Comparison of ENCODE assay signal across 40 mouse cellular contexts in genomic region chr4:120101186-120101585, GRCm38 (mm10). TPM values are rescaled to one million over a fixed set of nuclear protein-coding genes. Genes with fewer than 3 reads are reported as not detected.
"Had no signal": no experiment of that assay in that cellular context is flagged by ENCODE, and none has a peak within 500 bp of the region (broad histone marks: within the 10 kb centered on the region; RNA-seq: fewer than 3 reads in every experiment).

No protein-coding gene starts in this region.

- ATAC-seq: hindbrain, embryonic 16.5 days; inflammation-experienced regulatory T-cells, adult 6 months; intestine, embryonic 15.5 days; intestine, postnatal 0 days had no signal

- DNase-seq: gastrocnemius, postnatal 14 days; gastrocnemius, postnatal 36 days; heart, adult 11 months; heart, adult 2 months; heart, postnatal 14 days; heart, postnatal 4 days; kidney, adult 18-20 months; kidney, adult 8-10 months; kidney, postnatal 10 days; kidney, postnatal 25 days; kidney, postnatal 4 days; layer of hippocampus, adult 9-11 months; left cerebral cortex, postnatal 4 days had no signal

- H3K4me2 ChIP-seq: heart, embryonic 11.5 days; heart, embryonic 13.5 days; heart, embryonic 15.5 days; hindbrain, embryonic 12.5 days; hindbrain, embryonic 14.5 days; intestine, embryonic 15.5 days; limb, embryonic 13.5 days; limb, embryonic 15.5 days; liver, embryonic 11.5 days had no signal

- H3K36me3 ChIP-seq: heart, embryonic 15.5 days; hindbrain, embryonic 10.5 days; hindbrain, embryonic 12.5 days; intestine, embryonic 15.5 days; limb, embryonic 13.5 days; limb, embryonic 15.5 days had no signal

- H3K4me1 ChIP-seq: heart, embryonic 13.5 days; heart, embryonic 15.5 days; hindbrain, embryonic 10.5 days; hindbrain, embryonic 12.5 days; intestine, embryonic 15.5 days; limb, embryonic 13.5 days; limb, embryonic 15.5 days had no signal

- H3K9ac ChIP-seq: heart, embryonic 13.5 days; heart, embryonic 15.5 days; hindbrain, embryonic 12.5 days; hindbrain, embryonic 14.5 days; intestine, embryonic 15.5 days; limb, embryonic 13.5 days; limb, embryonic 15.5 days; liver, embryonic 14.5 days had no signal

- H3K27ac ChIP-seq: heart, adult 2 months; heart, embryonic 13.5 days; heart, embryonic 15.5 days; hindbrain, embryonic 10.5 days; hindbrain, embryonic 12.5 days; hindbrain, embryonic 14.5 days; intestine, embryonic 15.5 days; left cerebral cortex, adult 2 months; limb, embryonic 13.5 days; limb, embryonic 15.5 days; liver, embryonic 14.5 days had no signal

- H3K9me3 ChIP-seq: intestine, embryonic 15.5 days had no signal

- H3K4me3 ChIP-seq: heart, adult 2 months; heart, embryonic 13.5 days; heart, embryonic 15.5 days; hindbrain, embryonic 10.5 days; hindbrain, embryonic 12.5 days; intestine, embryonic 15.5 days; left cerebral cortex, adult 2 months; limb, embryonic 13.5 days; limb, embryonic 15.5 days had no signal

- H3K27me3 ChIP-seq: heart, embryonic 13.5 days; heart, embryonic 15.5 days; hindbrain, embryonic 12.5 days; intestine, embryonic 15.5 days; limb, embryonic 13.5 days; limb, embryonic 15.5 days had no signal

RNA-seq across cellular contexts. Expression of gene AL607142.1, which starts 36.4 kb away (rescaled TPM):
- total RNA-seq: gastrocnemius, adult 18-20 months; gastrocnemius, adult 8-10 months; gastrocnemius, postnatal 14 days; gastrocnemius, postnatal 36 days; heart, adult 2 months; heart, postnatal 14 days; heart, postnatal 4 days; layer of hippocampus, adult 18-20 months; layer of hippocampus, adult 8-10 months; layer of hippocampus, postnatal 14 days; left cerebral cortex, adult 2 months; left cerebral cortex, postnatal 25 days; left cerebral cortex, postnatal 4 days had no signal
- polyA plus RNA-seq: gonadal fat pad, adult 2 months; heart, adult 2 months; heart, embryonic 11.5 days; heart, embryonic 13.5 days; heart, embryonic 15.5 days; heart, postnatal 0 days; hindbrain, embryonic 10.5 days; hindbrain, embryonic 12.5 days; hindbrain, embryonic 14.5 days; hindbrain, embryonic 16.5 days; inflammation-experienced regulatory T-cells, adult 6 months; intestine, embryonic 15.5 days; intestine, postnatal 0 days; kidney, embryonic 14.5 days; kidney, embryonic 16.5 days; limb, embryonic 11.5 days; limb, embryonic 13.5 days; limb, embryonic 15.5 days; liver, embryonic 11.5 days; liver, embryonic 14.5 days; liver, embryonic 16.5 days had no signal

RNA-seq across cellular contexts. Expression of gene Edn2, which starts 59.8 kb away (rescaled TPM):
- total RNA-seq: gastrocnemius, adult 18-20 months; gastrocnemius, adult 8-10 months; gastrocnemius, postnatal 14 days; gastrocnemius, postnatal 36 days; heart, adult 2 months; heart, postnatal 14 days; heart, postnatal 4 days; layer of hippocampus, adult 18-20 months; layer of hippocampus, adult 8-10 months; layer of hippocampus, postnatal 14 days; left cerebral cortex, adult 2 months; left cerebral cortex, postnatal 25 days; left cerebral cortex, postnatal 4 days had no signal
- polyA plus RNA-seq: hindbrain, embryonic 12.5 days; hindbrain, embryonic 14.5 days; hindbrain, embryonic 16.5 days; inflammation-experienced regulatory T-cells, adult 6 months; kidney, embryonic 14.5 days; limb, embryonic 11.5 days had no signal
